Mouse (Mus musculus) lung, embryonic 15.5 days (tissue): Measurements from ENCODE around the gene Hsfy2. TPM values are rescaled to one million over a fixed set of nuclear protein-coding genes. Genes with fewer than 3 reads are reported as not detected.

Experiments
- ATAC-seq: fragments of 200-750 bp; cut with Nextera tagmentation; 2 replicates; pipeline ENCODE4 v1.8.0; 2017; ENCODE audit warnings: moderate number of reproducible peaks, borderline replicate concordance; ENCODE audit not compliant: low FRiP score, low TSS enrichment; ENCODE audit errors: extremely low read depth
- H3K27ac ChIP-seq: fragments of 300-500 bp; sonication (generic); 2 replicates; pipeline ENCODE4 v1.5.1; 2015; ENCODE audit warnings: moderate library complexity, mild to moderate bottlenecking, inconsistent platforms
- H3K27me3 ChIP-seq: fragments of 300-500 bp; sonication (generic); 2 replicates; pipeline ENCODE4 v1.6.1; 2015; ENCODE audit warnings: inconsistent platforms
- H3K36me3 ChIP-seq: fragments of 300-500 bp; sonication (generic); 2 replicates; pipeline ENCODE4 v1.6.1; 2015; ENCODE audit warnings: inconsistent platforms
- H3K4me1 ChIP-seq: fragments of 300-500 bp; sonication (generic); 2 replicates; pipeline ENCODE4 v1.6.1; 2015; ENCODE audit warnings: inconsistent platforms
- H3K4me2 ChIP-seq: fragments of 300-500 bp; sonication (generic); 2 replicates; pipeline ENCODE4 v1.6.1; 2015; ENCODE audit warnings: inconsistent platforms, mild to moderate bottlenecking, moderate library complexity
- H3K4me3 ChIP-seq: fragments of 300-500 bp; sonication (generic); 2 replicates; pipeline ENCODE4 v1.5.1; 2015; ENCODE audit warnings: mild to moderate bottlenecking, inconsistent platforms
- H3K9ac ChIP-seq: fragments of 300-500 bp; sonication (generic); 2 replicates; pipeline ENCODE4 v1.6.1; 2015; ENCODE audit warnings: inconsistent platforms
- H3K9me3 ChIP-seq: fragments of 300-500 bp; sonication (generic); 2 replicates; pipeline ENCODE4 v1.6.1; 2016; ENCODE audit warnings: inconsistent platforms
- WGBS: fragments of 180-500 bp; shearing (Covaris S2); methylation state at CpG from one replicate; pipeline ENCODE4 v1.1.7; 2015; 5-methylcytosine and 5-hydroxymethylcytosine counted together
- polyA plus RNA-seq: library from polyadenylated mRNA; unstranded; fragments of >200 nt; fragmentation: Nextera tagmentation; extraction: Ambion mirVana; gene quantifications from 2 replicates; pipeline ENCODE4 v1.2.1, GENCODE M21; 2015

The Hsfy2 gene
- not detected in 2 replicates for polyA plus RNA-seq

- ATAC-seq: no peak
Measured at GRCm38 (mm10) chr1:56637335-56637734, at the start of gene Hsfy2. Gene Hsfy2 (minus strand): TSS chr1:56637435.

GRCm38 (mm10) chr1:56685053-56685557 is 47.9 kb upstream of the Hsfy2 start:
- WGBS: 76% methylated on average over 1 of the region's 1 CpGs
- no peak for ATAC-seq
- H3K27me3 ChIP-seq: no peaks in the 10 kb centered on the region

More at GRCm38 (mm10) chr1:56637335-56637734, at the start of gene Hsfy2:
- 76% methylated on average over 2 of the region's 2 CpGs for WGBS
- Histone ChIP-seq H3K4me1 (no peaks in the 10 kb centered on the region), H3K27me3 (no peaks in the 10 kb centered on the region), H3K9me3 (no peaks in the 10 kb centered on the region), H3K9ac (no peak within 1 kb of the TSS), H3K36me3 (no peaks in the 10 kb centered on the region), H3K4me2 (no peak within 1 kb of the TSS), H3K4me3 (no peak within 1 kb of the TSS), H3K27ac (no peak within 1 kb of the TSS)

GRCm38 (mm10) chr1:56684512-56684911 is 47.3 kb upstream of the Hsfy2 start:
- H3K4me2 ChIP-seq: no peak overlapping the region
- no peak overlapping the region for H3K4me3 ChIP-seq
- H3K4me1 ChIP-seq: no peaks in the 10 kb centered on the region
- H3K9ac ChIP-seq: no peak overlapping the region
- H3K27me3 ChIP-seq: no peaks in the 10 kb centered on the region
- ATAC-seq: no peak
- no peaks in the 10 kb centered on the region for H3K9me3 ChIP-seq
- no peaks in the 10 kb centered on the region for H3K36me3 ChIP-seq
- H3K27ac ChIP-seq: no peak overlapping the region

More at GRCm38 (mm10) chr1:56685053-56685557, 47.9 kb upstream of the Hsfy2 start:
- H3K4me2 ChIP-seq: no peak overlapping the region
- H3K9ac ChIP-seq: no peak overlapping the region
- H3K27ac ChIP-seq: no peak overlapping the region
- no peak overlapping the region for H3K4me3 ChIP-seq
- H3K4me1 ChIP-seq: no peaks in the 10 kb centered on the region
- H3K9me3 ChIP-seq: no peaks in the 10 kb centered on the region
- no peaks in the 10 kb centered on the region for H3K36me3 ChIP-seq

- ATAC-seq: no peak
- Histone ChIP-seq H3K4me2 (no peak overlapping the region), H3K4me3 (no peak overlapping the region), H3K36me3 (no peaks in the 10 kb centered on the region), H3K9ac (no peak overlapping the region), H3K27me3 (no peaks in the 10 kb centered on the region), H3K27ac (no peak overlapping the region), H3K4me1 (no peaks in the 10 kb centered on the region), H3K9me3 (no peaks in the 10 kb centered on the region)
- 87% methylated on average over 2 of the region's 2 CpGs for WGBS
Measured at GRCm38 (mm10) chr1:56681258-56681657, 44.0 kb upstream of the Hsfy2 start.

GRCm38 (mm10) chr1:56675253-56675652 is 38.0 kb upstream of the Hsfy2 start:
- Histone ChIP-seq H3K27me3 (no peaks in the 10 kb centered on the region), H3K4me2 (no peak overlapping the region), H3K36me3 (no peaks in the 10 kb centered on the region), H3K4me1 (no peaks in the 10 kb centered on the region), H3K9ac (no peak overlapping the region), H3K4me3 (no peak overlapping the region), H3K9me3 (no peaks in the 10 kb centered on the region), H3K27ac (no peak overlapping the region)
- WGBS: 51% methylated on average over 2 of the region's 2 CpGs
- ATAC-seq: no peak

- H3K36me3 ChIP-seq: no peaks in the 10 kb centered on the region
- H3K4me2 ChIP-seq: no peak overlapping the region
- no peak overlapping the region for H3K4me3 ChIP-seq
- WGBS: 89% methylated on average over 3 of the region's 3 CpGs
- ATAC-seq: no peak
- no peak overlapping the region for H3K9ac ChIP-seq
- H3K27ac ChIP-seq: no peak overlapping the region
- no peaks in the 10 kb centered on the region for H3K4me1 ChIP-seq
- H3K9me3 ChIP-seq: no peaks in the 10 kb centered on the region
- H3K27me3 ChIP-seq: no peaks in the 10 kb centered on the region
Measured at GRCm38 (mm10) chr1:56674601-56675000, 37.4 kb upstream of the Hsfy2 start.

- Histone ChIP-seq H3K4me3 (no peak overlapping the region), H3K4me1 (no peaks in the 10 kb centered on the region), H3K9me3 (no peaks in the 10 kb centered on the region), H3K9ac (no peak overlapping the region), H3K27ac (no peak overlapping the region), H3K36me3 (no peaks in the 10 kb centered on the region), H3K27me3 (no peaks in the 10 kb centered on the region), H3K4me2 (no peak overlapping the region)
- WGBS: 40% methylated on average over 8 of the region's 8 CpGs
- ATAC-seq: no peak
Measured at GRCm38 (mm10) chr1:56671241-56671945, 34.2 kb upstream of the Hsfy2 start.

GRCm38 (mm10) chr1:56670509-56670908 is 33.3 kb upstream of the Hsfy2 start:
- Histone ChIP-seq H3K27me3 (no peaks in the 10 kb centered on the region), H3K4me1 (no peaks in the 10 kb centered on the region), H3K4me2 (no peak overlapping the region), H3K9me3 (no peaks in the 10 kb centered on the region), H3K36me3 (no peaks in the 10 kb centered on the region), H3K9ac (no peak overlapping the region), H3K4me3 (no peak overlapping the region), H3K27ac (no peak overlapping the region)
- no peak for ATAC-seq
- 68% methylated on average over 5 of the region's 5 CpGs for WGBS

GRCm38 (mm10) chr1:56664606-56665005 is 27.4 kb upstream of the Hsfy2 start:
- H3K4me1 ChIP-seq: no peaks in the 10 kb centered on the region
- no peak for ATAC-seq
- H3K4me3 ChIP-seq: no peak overlapping the region
- no peaks in the 10 kb centered on the region for H3K9me3 ChIP-seq
- 76% methylated on average over 3 of the region's 3 CpGs for WGBS
- no peak overlapping the region for H3K27ac ChIP-seq
- no peaks in the 10 kb centered on the region for H3K27me3 ChIP-seq
- no peaks in the 10 kb centered on the region for H3K36me3 ChIP-seq
- H3K9ac ChIP-seq: no peak overlapping the region
- H3K4me2 ChIP-seq: no peak overlapping the region

GRCm38 (mm10) chr1:56626824-56627223 is 10.4 kb downstream of the Hsfy2 start:
- H3K4me2 ChIP-seq: no peak overlapping the region
- no peak overlapping the region for H3K27ac ChIP-seq
- no peaks in the 10 kb centered on the region for H3K36me3 ChIP-seq
- 57% methylated on average over 7 of the region's 7 CpGs for WGBS
- no peak overlapping the region for H3K4me3 ChIP-seq
- no peaks in the 10 kb centered on the region for H3K27me3 ChIP-seq
- no peak for ATAC-seq
- H3K9me3 ChIP-seq: no peaks in the 10 kb centered on the region
- no peak overlapping the region for H3K9ac ChIP-seq
- no peaks in the 10 kb centered on the region for H3K4me1 ChIP-seq

- WGBS: 86% methylated on average over 3 of the region's 3 CpGs
- no peak overlapping the region for H3K9ac ChIP-seq
- no peak overlapping the region for H3K4me2 ChIP-seq
- no peak overlapping the region for H3K4me3 ChIP-seq
- no peak overlapping the region for H3K27ac ChIP-seq
- H3K9me3 ChIP-seq: no peaks in the 10 kb centered on the region
- no peaks in the 10 kb centered on the region for H3K27me3 ChIP-seq
- ATAC-seq: no peak
- no peaks in the 10 kb centered on the region for H3K36me3 ChIP-seq
- H3K4me1 ChIP-seq: no peaks in the 10 kb centered on the region
Measured at GRCm38 (mm10) chr1:56624304-56624703, 12.9 kb downstream of the Hsfy2 start.

GRCm38 (mm10) chr1:56612384-56612783 is 24.9 kb downstream of the Hsfy2 start:
- H3K4me1 ChIP-seq: no peaks in the 10 kb centered on the region

More at GRCm38 (mm10) chr1:56612384-56612783, 24.9 kb downstream of the Hsfy2 start:
- no peaks in the 10 kb centered on the region for H3K27me3 ChIP-seq
- ATAC-seq: no peak
- 61% methylated on average over 1 of the region's 1 CpGs for WGBS
- no peak overlapping the region for H3K27ac ChIP-seq
- no peak overlapping the region for H3K9ac ChIP-seq
- no peaks in the 10 kb centered on the region for H3K36me3 ChIP-seq
- H3K4me3 ChIP-seq: no peak overlapping the region
- no peaks in the 10 kb centered on the region for H3K9me3 ChIP-seq
- H3K4me2 ChIP-seq: no peak overlapping the region
